Mouse (Mus musculus) small intestine, adult 2 months (tissue): Measurements from ENCODE around the gene Trap1a.

Experiments
- CTCF ChIP-seq: fragments of 200-500 bp; IDR thresholded peaks from 2 replicates; pipeline ENCODE4 v1.5.1; 2012; ENCODE audit warnings: low read depth, mild to moderate bottlenecking, control low read depth, inconsistent platforms, low read length, moderate library complexity, mixed read lengths; ENCODE audit not compliant: insufficient replicate concordance, insufficient read length; ENCODE audit errors: extremely low read depth
- POLR2A ChIP-seq: fragments of 200-500 bp; IDR thresholded peaks from 2 replicates; pipeline ENCODE4 v1.6.1; 2012; ENCODE audit warnings: low read depth, mild to moderate bottlenecking, control low read depth, inconsistent platforms, low read length, moderate library complexity

- TF ChIP-seq CTCF (no peak), POLR2A (no peak)
These were observed 35.6 kb downstream of the Trap1a start for GRCm38 (mm10) chrX:139369122-139369521.
